Mouse (Mus musculus): ENCODE data around the gene Morn5.

Gene Morn5

GRCm38 (mm10) chr2:36103555-36104367, 54.5 kb downstream of the Morn5 start:
- DNase-seq (ENCODE audit: inconsistent age in 2 of 2, low spot score in 1 of 2), result peak; percentile 13 to 64

- peak in 1 of 2 experiments; percentile 49 for DNase-seq (ENCODE audit: inconsistent age in 2 of 2, low spot score in 1 of 2)
These were observed 55.2 kb downstream of the Morn5 start for GRCm38 (mm10) chr2:36104436-36104955.

GRCm38 (mm10) chr2:36104956-36105741, 55.9 kb downstream of the Morn5 start, which contains the start of gene Lhx6:
Gene Lhx6, minus strand, starts transcription at chr2:36105408.
- peak; percentile 25 to 69 for DNase-seq (ENCODE audit: inconsistent age in 2 of 2, low spot score in 1 of 2)

GRCm38 (mm10) chr2:36108615-36109014, 59.4 kb downstream of the Morn5 start:
- DNase-seq (ENCODE audit: inconsistent age in 2 of 2, low spot score in 1 of 2), result no peak

GRCm38 (mm10) chr2:36112632-36113031, 63.4 kb downstream of the Morn5 start:
- DNase-seq (ENCODE audit: inconsistent age in 2 of 2, low spot score in 1 of 2), result no peak

- no peak for DNase-seq (ENCODE audit: inconsistent age in 2 of 2, low spot score in 1 of 2)
These were observed 77.7 kb downstream of the Morn5 start for GRCm38 (mm10) chr2:36126795-36127429.

GRCm38 (mm10) chr2:36127973-36128372, 78.7 kb downstream of the Morn5 start:
- no peak for DNase-seq (ENCODE audit: inconsistent age in 2 of 2, low spot score in 1 of 2)

GRCm38 (mm10) chr2:36129051-36129450, 79.8 kb downstream of the Morn5 start:
- no peak for DNase-seq (ENCODE audit: inconsistent age in 2 of 2, low spot score in 1 of 2)

Data from adrenal gland, adult (tissue).